Mouse (Mus musculus) MEL (cell line): ENCODE results near the gene BC025920. TPM values are rescaled to one million over a fixed set of nuclear protein-coding genes. Genes with fewer than 3 reads are reported as not detected.

Source experiments
- DNase-seq: peaks from one replicate; pipeline ENCODE4 v3.0.0; 2011; ENCODE audit warnings: low read depth, low spot score
- H3K27ac ChIP-seq: 2 replicates; pipeline ENCODE4 v1.5.1; 2012; ENCODE audit warnings: low read depth, mild to moderate bottlenecking, control low read depth, low read length, moderate library complexity; ENCODE audit not compliant: control insufficient read depth
- H3K27me3 ChIP-seq, 2 experiments: fragments of 150-350 bp in 1 of 2; sonication (generic) in 1 of 2; 2 replicates each; pipeline ENCODE4 v1.6.1; 2012; ENCODE audit warnings: low read length in 2 of 2, mild to moderate bottlenecking in 2 of 2, improper control_type of control experiment in 1 of 2, moderate library complexity in 1 of 2; ENCODE audit not compliant: insufficient read depth in 2 of 2, control insufficient read depth in 1 of 2
- H3K36me3 ChIP-seq, 2 experiments: 2 replicates each; pipeline ENCODE4 v1.6.1; 2012 to 2014; ENCODE audit warnings: low read length in 2 of 2, improper control_type of control experiment in 1 of 2, inconsistent platforms in 1 of 2, mild to moderate bottlenecking in 1 of 2; ENCODE audit not compliant: insufficient read depth in 2 of 2, control insufficient read depth in 1 of 2
- H3K4me1 ChIP-seq, 2 experiments: fragments of 150-350 bp in 1 of 2; sonication (generic) in 1 of 2; 2 replicates each; pipeline ENCODE4 v1.6.1; 2012; ENCODE audit warnings: low read length in 2 of 2, improper control_type of control experiment in 1 of 2, mild to moderate bottlenecking in 1 of 2; ENCODE audit not compliant: insufficient read depth in 2 of 2, control insufficient read depth in 1 of 2
- H3K4me3 ChIP-seq, 2 experiments: fragments of 150-350 bp in 1 of 2; sonication (generic) in 1 of 2; 2 replicates each; pipeline ENCODE4 v1.5.1; 2012; ENCODE audit warnings: low read depth in 2 of 2, low read length in 2 of 2, mild to moderate bottlenecking in 2 of 2, moderate library complexity in 2 of 2, control low read depth in 1 of 2, improper control_type of control experiment in 1 of 2; ENCODE audit not compliant: control insufficient read depth in 1 of 2, insufficient read depth in 1 of 2
- H3K79me2 ChIP-seq: 2 replicates; pipeline ENCODE4 v1.6.1; 2012; ENCODE audit warnings: mild to moderate bottlenecking, low read length, moderate library complexity; ENCODE audit not compliant: control insufficient read depth, poor library complexity, insufficient read depth
- H3K9ac ChIP-seq: 2 replicates; pipeline ENCODE4 v1.6.1; 2012; ENCODE audit warnings: low read depth, mild to moderate bottlenecking, control low read depth, low read length, moderate library complexity; ENCODE audit not compliant: control insufficient read depth, poor library complexity, severe bottlenecking
- H3K9me3 ChIP-seq: fragments of 150-350 bp; sonication (generic); replicated peaks from 2 replicates; pipeline ENCODE4 v1.6.1; 2012; ENCODE audit warnings: mild to moderate bottlenecking, low read length, improper control_type of control experiment, moderate library complexity; ENCODE audit not compliant: insufficient read depth
- CHD1 ChIP-seq: IDR thresholded peaks from 2 replicates; pipeline ENCODE4 v1.6.1; 2012; ENCODE audit warnings: low read depth, mild to moderate bottlenecking, inconsistent platforms, low read length, improper control_type of control experiment
- CTCF ChIP-seq, 3 experiments: IDR thresholded peaks in 2 of 3; conservative IDR thresholded peaks in 1 of 3; 2 replicates each; pipeline ENCODE4 v1.5.1; 2011 to 2012; ENCODE audit warnings: low read length in 3 of 3, low read depth in 2 of 3, mild to moderate bottlenecking in 2 of 3, improper control_type of control experiment in 1 of 3, inconsistent platforms in 1 of 3, mixed read lengths in 1 of 3, moderate library complexity in 1 of 3; ENCODE audit not compliant: control insufficient read depth in 1 of 3, insufficient read depth in 1 of 3, poor library complexity in 1 of 3, severe bottlenecking in 1 of 3
- EP300 ChIP-seq, 2 experiments: IDR thresholded peaks; 2 replicates each; pipeline ENCODE4 v1.6.1; 2011; ENCODE audit warnings: improper control_type of control experiment in 2 of 2, low read length in 2 of 2, low read depth in 1 of 2, mild to moderate bottlenecking in 1 of 2
- GABPA ChIP-seq: IDR thresholded peaks from 2 replicates; pipeline ENCODE4 v1.6.1; 2012; ENCODE audit warnings: low read depth, mild to moderate bottlenecking, inconsistent platforms, low read length, improper control_type of control experiment, moderate library complexity
- GATA1 ChIP-seq: IDR thresholded peaks from 2 replicates; pipeline ENCODE4 v1.6.1; 2011; ENCODE audit warnings: low read depth, low read length, improper control_type of control experiment
- HCFC1 ChIP-seq: IDR thresholded peaks from 2 replicates; pipeline ENCODE4 v1.6.1; 2012; ENCODE audit warnings: low read depth, mild to moderate bottlenecking, inconsistent platforms, low read length, improper control_type of control experiment, moderate library complexity
- KAT2A ChIP-seq: conservative IDR thresholded peaks from 2 replicates; pipeline ENCODE4 v1.6.1; 2012; ENCODE audit warnings: low read depth, low read length, improper control_type of control experiment, inconsistent platforms
- MAFK ChIP-seq: IDR thresholded peaks from 2 replicates; pipeline ENCODE4 v1.6.1; 2011; ENCODE audit warnings: low read depth, mild to moderate bottlenecking, low read length, improper control_type of control experiment, borderline replicate concordance
- MAZ ChIP-seq: IDR thresholded peaks from 2 replicates; pipeline ENCODE4 v1.6.1; 2012; ENCODE audit warnings: low read depth, mild to moderate bottlenecking, inconsistent platforms, low read length, improper control_type of control experiment
- MEF2A ChIP-seq: IDR thresholded peaks from 2 replicates; pipeline ENCODE4 v1.6.1; 2014; ENCODE audit warnings: low read depth, mild to moderate bottlenecking, inconsistent platforms, low read length, improper control_type of control experiment; ENCODE audit not compliant: poor library complexity, insufficient replicate concordance, severe bottlenecking; ENCODE audit errors: extremely low read depth
- MXI1 ChIP-seq: IDR thresholded peaks from 2 replicates; pipeline ENCODE4 v1.6.1; 2011; ENCODE audit warnings: mild to moderate bottlenecking, low read depth, low read length, improper control_type of control experiment
- MYB ChIP-seq: IDR thresholded peaks from 2 replicates; pipeline ENCODE4 v1.6.1; 2011; ENCODE audit warnings: mild to moderate bottlenecking, low read depth, low read length, improper control_type of control experiment
- NELFE ChIP-seq: IDR thresholded peaks from 2 replicates; pipeline ENCODE4 v1.6.1; 2011; ENCODE audit warnings: low read depth, low read length, improper control_type of control experiment
- NRF1 ChIP-seq: IDR thresholded peaks from 2 replicates; pipeline ENCODE4 v1.6.1; 2014; ENCODE audit warnings: low read depth, mild to moderate bottlenecking, inconsistent platforms, low read length, improper control_type of control experiment, moderate library complexity; ENCODE audit not compliant: poor library complexity, insufficient read depth, severe bottlenecking
- POLR2A ChIP-seq, 2 experiments: IDR thresholded peaks; 2 replicates each; pipeline ENCODE4 v1.6.1; 2011 to 2012; ENCODE audit warnings: low read length in 2 of 2, mild to moderate bottlenecking in 2 of 2, control low read depth in 1 of 2, improper control_type of control experiment in 1 of 2, low read depth in 1 of 2, moderate library complexity in 1 of 2; ENCODE audit not compliant: control insufficient read depth in 1 of 2, insufficient read depth in 1 of 2, poor library complexity in 1 of 2
- POLR2AphosphoS5 ChIP-seq: IDR thresholded peaks from 2 replicates; pipeline ENCODE4 v1.6.1; 2012; ENCODE audit warnings: low read depth, borderline replicate concordance, mild to moderate bottlenecking, inconsistent platforms, low read length, moderate library complexity, mixed read lengths
- RCOR1 ChIP-seq: IDR thresholded peaks from 2 replicates; pipeline ENCODE4 v1.6.1; 2012; ENCODE audit warnings: low read depth, mild to moderate bottlenecking, inconsistent platforms, low read length, improper control_type of control experiment
- SIN3A ChIP-seq: IDR thresholded peaks from 2 replicates; pipeline ENCODE4 v1.6.1; 2012; ENCODE audit warnings: low read length, improper control_type of control experiment, inconsistent platforms
- TAL1 ChIP-seq: IDR thresholded peaks from 2 replicates; pipeline ENCODE4 v1.6.1; 2012; ENCODE audit warnings: mild to moderate bottlenecking, inconsistent platforms, low read length, moderate library complexity, mixed read lengths
- TBP ChIP-seq: IDR thresholded peaks from 2 replicates; pipeline ENCODE4 v1.8.0; 2011; ENCODE audit warnings: low read depth, low read length, improper control_type of control experiment
- USF2 ChIP-seq, 2 experiments: IDR thresholded peaks; 2 replicates each; pipeline ENCODE4 v1.6.1; 2011 to 2012; ENCODE audit warnings: improper control_type of control experiment in 2 of 2, low read length in 2 of 2, borderline replicate concordance in 1 of 2, inconsistent platforms in 1 of 2, low read depth in 1 of 2, mild to moderate bottlenecking in 1 of 2; ENCODE audit not compliant: insufficient read depth in 1 of 2
- ZC3H11A ChIP-seq: IDR thresholded peaks from 2 replicates; pipeline ENCODE4 v1.6.1; 2012; ENCODE audit warnings: low read depth, mild to moderate bottlenecking, inconsistent platforms, low read length, improper control_type of control experiment
- ZKSCAN1 ChIP-seq: IDR thresholded peaks from 2 replicates; pipeline ENCODE4 v1.6.1; 2012; ENCODE audit warnings: low read depth, mild to moderate bottlenecking, inconsistent platforms, low read length, improper control_type of control experiment, moderate library complexity
- ZMIZ1 ChIP-seq: IDR thresholded peaks from 2 replicates; pipeline ENCODE4 v1.6.1; 2012; ENCODE audit warnings: low read depth, mild to moderate bottlenecking, inconsistent platforms, low read length, improper control_type of control experiment, moderate library complexity
- polyA plus RNA-seq, 2 experiments: library from polyadenylated mRNA; stranded (reverse) in 1 of 2; unstranded in 1 of 2; fragments of >175 nt in 1 of 2; fragments of >200 nt in 1 of 2; gene quantifications; 2 replicates each; pipeline versions ENCODE4 v1.2.1 to v1.2.4; 2012; ENCODE audit warnings: low replicate concordance in 2 of 2, low read depth in 1 of 2; ENCODE audit not compliant: insufficient read length in 2 of 2, insufficient read depth in 1 of 2, missing spikeins in 1 of 2
- total RNA-seq: library from RNA; depleted of rRNA; stranded (reverse); fragments of 300-350 nt; gene quantifications from 2 replicates; pipeline ENCODE4 v1.2.3, GENCODE M21; 2012

Gene BC025920
- total and polyA plus RNA-seq, 3 experiments: 1.1 to 1.7 TPM; not detected in 1

DNA sequence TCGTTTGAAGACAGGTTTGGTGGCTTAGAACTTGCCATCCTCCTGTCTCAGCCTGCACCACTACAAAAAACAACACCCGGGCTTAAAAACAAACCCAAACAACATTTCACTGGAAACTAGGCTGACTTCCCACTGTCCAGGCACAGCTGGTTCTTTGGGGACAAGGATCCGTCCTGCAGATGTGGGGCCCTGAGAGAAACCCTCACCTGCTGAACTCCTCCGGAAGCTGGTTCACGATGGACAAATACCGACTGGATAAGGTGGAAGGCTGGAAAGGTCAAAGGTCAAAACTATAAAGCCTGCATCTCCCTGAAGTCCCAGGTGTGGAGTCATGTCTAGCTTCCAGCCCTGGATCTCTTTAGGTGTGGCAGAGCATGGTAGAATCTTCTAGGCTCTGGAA lies 7.2 kb upstream of the BC025920 start:
- TF ChIP-seq MYB (no peak), NELFE (no peak), CTCF (IDR thresholded peaks at IDR 0.05 in 2 of 3, conservative IDR thresholded peaks at IDR 0.05 in 1 of 3; ENCODE audit: control insufficient read depth in 1 of 3, insufficient read depth in 1 of 3, low read depth in 2 of 3, low read length in 3 of 3, poor library complexity in 1 of 3, severe bottlenecking in 1 of 3) (no peak), POLR2A (IDR thresholded peaks at IDR 0.05; ENCODE audit: control insufficient read depth in 1 of 2, insufficient read depth in 1 of 2, low read depth in 1 of 2, low read length in 2 of 2, poor library complexity in 1 of 2) (no peak), GABPA (no peak), ZC3H11A (no peak), POLR2AphosphoS5 (no peak), MEF2A (no peak), USF2 (IDR thresholded peaks at IDR 0.05; ENCODE audit: borderline replicate concordance in 1 of 2, insufficient read depth in 1 of 2, low read depth in 1 of 2, low read length in 2 of 2) (no peak), CHD1 (no peak), RCOR1 (no peak), ZKSCAN1 (no peak), TAL1 (no peak)
- Histone ChIP-seq H3K4me1 (peaks cover 5 to 15% of the 10 kb centered on the region in 2 experiments), H3K4me3 (no peak overlapping the region), H3K27me3 (no peaks in the 10 kb centered on the region), H3K9ac (no peak overlapping the region), H3K79me2 (no peaks in the 10 kb centered on the region; the same call in 1 of the 2 replicates), H3K27ac (no peak overlapping the region), H3K9me3 (no peaks in the 10 kb centered on the region), H3K36me3 (peaks cover 0 to 8% of the 10 kb centered on the region in 2 experiments; a peak in 2 of 4 replicates)
- no peak for DNase-seq

- Histone ChIP-seq H3K9me3 (no peaks in the 10 kb centered on the region), H3K4me1 (peaks cover 10 to 21% of the 10 kb centered on the region in 2 experiments), H3K27me3 (no peaks in the 10 kb centered on the region), H3K27ac (no peak overlapping the region), H3K36me3 (peaks cover 0 to 13% of the 10 kb centered on the region in 2 experiments; a peak in 2 of 4 replicates), H3K4me3 (no peak overlapping the region), H3K9ac (no peak overlapping the region), H3K79me2 (no peaks in the 10 kb centered on the region; the same call in 1 of the 2 replicates)
- TF ChIP-seq NELFE (no peak), KAT2A (no peak), MAZ (no peak), GATA1 (no peak), SIN3A (no peak), EP300 (IDR thresholded peaks at IDR 0.05; ENCODE audit: low read depth in 1 of 2, low read length in 2 of 2) (no peak), NRF1 (no peak), MXI1 (no peak), ZMIZ1 (no peak), HCFC1 (no peak), RCOR1 (no peak), MAFK (no peak), TBP (no peak)
- DNase-seq: no peak
These were observed 6.4 kb upstream of the BC025920 start for GRCm38 (mm10) chr10:81599630-81600029.
